27 mouse cellular contexts compared by ENCODE assay signal in the genomic region with DNA sequence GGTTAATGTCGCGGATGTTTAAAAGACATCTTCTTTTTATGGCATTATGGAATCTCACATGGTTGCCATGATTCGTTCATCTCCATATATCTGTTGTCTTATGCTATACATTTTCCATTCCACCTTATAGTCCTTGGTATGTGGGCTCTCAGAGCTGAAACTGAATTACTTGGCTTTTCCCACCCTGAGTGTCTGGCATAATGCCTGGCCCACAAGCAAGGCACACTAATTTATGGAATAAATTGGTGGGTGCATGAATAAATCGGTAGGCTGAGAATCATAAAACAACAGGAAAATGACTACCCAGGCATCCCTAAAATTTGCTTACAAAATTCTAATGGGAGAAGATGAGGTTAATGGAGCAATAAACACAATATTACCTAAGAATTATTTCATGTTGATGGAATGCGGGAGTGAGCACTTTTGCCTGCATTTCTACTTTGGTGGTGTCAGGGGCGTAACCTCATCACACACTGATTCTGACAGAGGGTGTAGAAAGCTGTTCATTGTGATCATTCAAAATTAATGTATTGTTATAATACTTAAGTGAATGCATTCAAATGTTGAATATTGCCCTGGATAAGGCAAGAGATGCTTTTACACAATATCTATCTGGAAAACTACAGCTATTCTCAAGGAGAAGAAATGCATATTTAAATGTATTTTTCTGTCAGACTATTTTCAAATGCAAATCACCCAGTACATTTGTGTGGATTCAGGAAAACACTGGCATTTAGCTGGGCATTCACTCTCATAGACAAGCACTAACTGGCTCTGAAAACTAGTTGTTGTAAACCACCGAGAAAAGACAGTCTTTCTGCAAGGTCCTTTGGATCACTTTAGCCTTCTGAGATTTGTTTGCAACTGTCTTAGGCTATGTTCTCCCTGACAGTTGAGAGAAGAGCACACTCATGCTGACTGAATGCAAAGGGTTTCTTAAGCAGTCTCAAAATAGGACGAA.
DNase-seq lines count a peak whose midpoint lies in the region; ATAC-seq and TF ChIP-seq lines count a peak whose summit lies in the region.
"Had no signal": no experiment of that assay in that cellular context is flagged by ENCODE, and none has a peak within 500 bp of the region (broad histone marks: within the 10 kb centered on the region; RNA-seq: fewer than 3 reads in every experiment).

No protein-coding gene starts in this region.

- no peak overlapping the region for H3K4me3 ChIP-seq in forebrain, embryonic 14.5 days (ENCODE audit: low read depth, low read length)
- no peak overlapping the region for H3K4me3 ChIP-seq in forebrain, embryonic 10.5 days
- H3K4me3 ChIP-seq in forebrain, postnatal 0 days (ENCODE audit: low read depth, low read length), result no peak overlapping the region
- no peak overlapping the region for H3K4me3 ChIP-seq in hindbrain, embryonic 16.5 days (ENCODE audit: low read length)
- H3K4me3 ChIP-seq: embryonic facial prominence, embryonic 10.5 days; embryonic facial prominence, embryonic 13.5 days; erythroblast, embryonic 14.5 days; heart, adult 2 months; hindbrain, embryonic 12.5 days; hindbrain, embryonic 15.5 days; intestine, embryonic 15.5 days had no signal

- H3K9me3 ChIP-seq in forebrain, embryonic 14.5 days (replicated peaks; ENCODE audit: control insufficient read depth, low read length), result no peaks in the 10 kb centered on the region
- H3K9me3 ChIP-seq in forebrain, embryonic 10.5 days, result no peaks in the 10 kb centered on the region
- H3K9me3 ChIP-seq in forebrain, postnatal 0 days (ENCODE audit: low read length), result no peaks in the 10 kb centered on the region
- H3K9me3 ChIP-seq in hindbrain, embryonic 16.5 days (ENCODE audit: control insufficient read depth, low read length), result no peaks in the 10 kb centered on the region
- H3K9me3 ChIP-seq: embryonic facial prominence, embryonic 10.5 days; embryonic facial prominence, embryonic 13.5 days; hindbrain, embryonic 12.5 days; hindbrain, embryonic 15.5 days; intestine, embryonic 15.5 days had no signal

- no peak for TF ChIP-seq POLR2A in brain, embryonic 14.5 days (IDR thresholded peaks at IDR 0.05; ENCODE audit: borderline replicate concordance, extremely low read depth, insufficient read depth, insufficient read length, poor library complexity, severe bottlenecking)

- H3K4me2 ChIP-seq in forebrain, embryonic 14.5 days (ENCODE audit: low read length), result no peak overlapping the region
- no peak overlapping the region for H3K4me2 ChIP-seq in forebrain, postnatal 0 days (ENCODE audit: low read depth)
- H3K4me2 ChIP-seq in hindbrain, embryonic 16.5 days (ENCODE audit: low read length), result no peak overlapping the region
- H3K4me2 ChIP-seq: embryonic facial prominence, embryonic 13.5 days; heart, embryonic 11.5 days; hindbrain, embryonic 12.5 days; hindbrain, embryonic 15.5 days; intestine, embryonic 15.5 days had no signal

- TF ChIP-seq CTCF in brain, embryonic 14.5 days (IDR thresholded peaks at IDR 0.05; ENCODE audit: borderline replicate concordance, extremely low read depth, insufficient read depth, insufficient read length), result no peak
- TF ChIP-seq CTCF in forebrain, postnatal 0 days (IDR thresholded peaks at IDR 0.05; ENCODE audit: low read depth), result no peak

- H3K9ac ChIP-seq in forebrain, embryonic 14.5 days (ENCODE audit: low read length), result no peak overlapping the region
- H3K9ac ChIP-seq in forebrain, postnatal 0 days, result no peak overlapping the region
- H3K9ac ChIP-seq in hindbrain, embryonic 16.5 days (ENCODE audit: low read depth, low read length), result no peak overlapping the region
- H3K9ac ChIP-seq: embryonic facial prominence, embryonic 13.5 days; hindbrain, embryonic 12.5 days; hindbrain, embryonic 15.5 days; intestine, embryonic 15.5 days had no signal

- WGBS in forebrain, embryonic 14.5 days, result 58% methylated on average over 8 of the region's 8 CpGs
- 92% methylated on average over 8 of the region's 8 CpGs for WGBS in forebrain, embryonic 10.5 days
- WGBS in forebrain, postnatal 0 days, result 48% methylated on average over 8 of the region's 8 CpGs
- 73% methylated on average over 8 of the region's 8 CpGs for WGBS in hindbrain, embryonic 16.5 days

- intact Hi-C loops in left cerebral cortex, postnatal 4 days (cut with DNase I), result no loop called here
- intact Hi-C loops in left cerebral cortex, postnatal 14 days (cut with DNase I), result no loop called here

- H3K4me1 ChIP-seq in forebrain, embryonic 14.5 days (ENCODE audit: control insufficient read depth, insufficient read depth, low read length), result 0 out of 2 replicates have a peak, but pooled peaks cover 3% of the 10 kb centered on the region
- H3K4me1 ChIP-seq in forebrain, embryonic 10.5 days, result no peaks in the 10 kb centered on the region
- no peaks in the 10 kb centered on the region for H3K4me1 ChIP-seq in forebrain, postnatal 0 days (ENCODE audit: insufficient read depth)
- no peaks in the 10 kb centered on the region for H3K4me1 ChIP-seq in hindbrain, embryonic 16.5 days (ENCODE audit: control insufficient read depth, insufficient read depth, low read depth, low read length)
- H3K4me1 ChIP-seq: embryonic facial prominence, embryonic 10.5 days; embryonic facial prominence, embryonic 13.5 days; hindbrain, embryonic 12.5 days; hindbrain, embryonic 15.5 days; intestine, embryonic 15.5 days had no signal

- peak; percentile 80 for ATAC-seq in forebrain, embryonic 14.5 days
- no peak; the same call in 1 of the 2 replicates for ATAC-seq in forebrain, postnatal 0 days
- no peak for ATAC-seq in hindbrain, embryonic 16.5 days
- ATAC-seq: intestine, embryonic 15.5 days; Patski had no signal

- no peaks in the 10 kb centered on the region for H3K27me3 ChIP-seq in forebrain, embryonic 14.5 days (replicated peaks; ENCODE audit: control insufficient read depth, insufficient read depth, low read length)
- no peaks in the 10 kb centered on the region for H3K27me3 ChIP-seq in forebrain, embryonic 10.5 days (ENCODE audit: poor library complexity, severe bottlenecking)
- no peaks in the 10 kb centered on the region for H3K27me3 ChIP-seq in forebrain, postnatal 0 days (ENCODE audit: insufficient read depth, low read length)
- H3K27me3 ChIP-seq in hindbrain, embryonic 16.5 days (replicated peaks; ENCODE audit: control insufficient read depth, insufficient read depth, low read length), result no peaks in the 10 kb centered on the region
- H3K27me3 ChIP-seq: CH12.LX; embryonic facial prominence, embryonic 13.5 days; hindbrain, embryonic 12.5 days; hindbrain, embryonic 15.5 days; intestine, embryonic 15.5 days; Patski had no signal

- DNase-seq in forebrain, embryonic 14.5 days (ENCODE audit: low spot score), result peak; percentile 64
- DNase-seq in forebrain, embryonic 10.5 days (ENCODE audit: extremely low spot score, low spot score), result no peak
- DNase-seq in left cerebral cortex, postnatal 4 days, result peak; percentile 2
- DNase-seq in left cerebral cortex, postnatal 14 days (ENCODE audit: low spot score in 2 of 2), result no peak
- DNase-seq in brain, embryonic 14.5 days (ENCODE audit: low read depth), result peak; percentile 77
- peak; percentile 26 for DNase-seq in forebrain, postnatal 0 days
- DNase-seq: adrenal gland, postnatal 10 days; adrenal gland, postnatal 36 days; B cell, adult 2 months; cerebellum, adult 11 months; cerebellum, adult 2 months; cerebellum, adult 9-11 months; cerebellum, postnatal 25 days; gastrocnemius, postnatal 36 days; heart, adult 2 months; kidney, adult 11 months had no signal

- H3K36me3 ChIP-seq in forebrain, embryonic 14.5 days (ENCODE audit: control insufficient read depth, insufficient read depth, low read length), result no peaks in the 10 kb centered on the region
- H3K36me3 ChIP-seq in forebrain, embryonic 10.5 days (replicated peaks), result no peaks in the 10 kb centered on the region
- H3K36me3 ChIP-seq in forebrain, postnatal 0 days (ENCODE audit: insufficient read depth), result no peaks in the 10 kb centered on the region
- no peaks in the 10 kb centered on the region for H3K36me3 ChIP-seq in hindbrain, embryonic 16.5 days (ENCODE audit: control insufficient read depth, insufficient read depth, low read length)
- H3K36me3 ChIP-seq: embryonic facial prominence, embryonic 10.5 days; embryonic facial prominence, embryonic 13.5 days; G1E; hindbrain, embryonic 12.5 days; hindbrain, embryonic 15.5 days; intestine, embryonic 15.5 days had no signal

- H3K27ac ChIP-seq in forebrain, embryonic 14.5 days (ENCODE audit: low read depth, low read length), result no peak overlapping the region
- no peak overlapping the region for H3K27ac ChIP-seq in forebrain, embryonic 10.5 days
- no peak overlapping the region for H3K27ac ChIP-seq in forebrain, postnatal 0 days (ENCODE audit: low read depth, low read length)
- no peak overlapping the region for H3K27ac ChIP-seq in hindbrain, embryonic 16.5 days (ENCODE audit: low read depth, low read length)
- H3K27ac ChIP-seq: embryonic facial prominence, embryonic 10.5 days; embryonic facial prominence, embryonic 13.5 days; heart, adult 2 months; hindbrain, embryonic 12.5 days; hindbrain, embryonic 15.5 days; intestine, embryonic 15.5 days had no signal

Comparison
In these comparisons a context has a peak if more than half of its experiments do, and no peak if none do; other contexts are left out.
1. DNase-seq: peak in forebrain, embryonic 14.5 days (single experiment), left cerebral cortex, postnatal 4 days (single experiment), brain, embryonic 14.5 days (single experiment) and forebrain, postnatal 0 days (single experiment); none in forebrain, embryonic 10.5 days (single experiment) and left cerebral cortex, postnatal 14 days (0 of 2).